Mouse (Mus musculus) CD4-positive, CD25-positive, alpha-beta regulatory T cell, adult 4 months (primary cell): ENCODE data around the gene Polrmt. TPM values are rescaled to one million over a fixed set of nuclear protein-coding genes. Genes with fewer than 3 reads are reported as not detected.
"Not testable (repeated sequence)": the region's sequence is repeated elsewhere in the genome, so short reads cannot be mapped to it uniquely, and the experiment has no call there.

Experiments used
- ATAC-seq: one replicate; pipeline ENCODE4 v1.8.0; 2017
- polyA plus RNA-seq, 2 experiments: library from polyadenylated mRNA; unstranded; fragments of 100-300 nt; shearing (Covaris generic); gene quantifications; one replicate each; pipeline ENCODE4 v1.2.1; 2017

The Polrmt gene
- polyA plus RNA-seq, 2 experiments from 2014 or later = 18.0 to 23.4 TPM

DNA sequence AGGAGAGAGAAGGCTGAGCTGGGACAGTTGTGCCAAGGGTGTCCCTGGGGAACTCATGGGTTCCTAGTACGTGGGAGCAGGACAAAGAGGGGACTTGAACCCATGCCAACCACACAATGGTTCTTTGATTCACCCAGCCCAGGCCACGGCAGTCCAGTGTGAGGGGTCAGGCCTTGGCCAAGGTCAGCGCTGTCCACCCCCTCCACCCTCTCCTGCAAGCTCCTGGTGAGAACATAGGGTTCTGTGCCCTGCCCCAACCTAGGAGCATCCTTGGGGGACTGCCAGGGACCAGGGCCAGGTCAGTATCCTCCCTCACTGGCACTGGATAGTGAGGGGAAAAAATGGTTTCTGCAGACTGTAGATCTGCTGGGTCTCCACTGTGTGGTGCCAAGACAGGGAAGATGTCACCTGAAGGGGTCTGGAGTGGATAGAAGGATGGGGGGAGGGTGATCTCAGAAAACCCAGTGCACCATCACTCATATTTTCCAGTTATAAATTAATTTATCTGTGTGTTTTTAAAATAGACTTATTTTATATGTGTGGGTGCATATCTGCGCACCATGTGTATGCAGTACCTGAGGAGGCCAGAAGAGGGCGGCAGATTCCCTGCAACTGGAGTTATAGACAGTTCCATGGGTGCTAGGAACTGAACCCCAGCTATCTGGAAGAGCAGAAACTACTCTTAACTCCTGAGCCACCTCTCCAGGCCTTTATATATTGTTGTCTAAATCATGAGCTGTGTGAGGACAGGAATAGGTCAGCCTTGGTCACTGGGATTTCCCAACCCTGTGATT is 28.3 kb upstream of the Polrmt start:
- ATAC-seq = no peak

DNA sequence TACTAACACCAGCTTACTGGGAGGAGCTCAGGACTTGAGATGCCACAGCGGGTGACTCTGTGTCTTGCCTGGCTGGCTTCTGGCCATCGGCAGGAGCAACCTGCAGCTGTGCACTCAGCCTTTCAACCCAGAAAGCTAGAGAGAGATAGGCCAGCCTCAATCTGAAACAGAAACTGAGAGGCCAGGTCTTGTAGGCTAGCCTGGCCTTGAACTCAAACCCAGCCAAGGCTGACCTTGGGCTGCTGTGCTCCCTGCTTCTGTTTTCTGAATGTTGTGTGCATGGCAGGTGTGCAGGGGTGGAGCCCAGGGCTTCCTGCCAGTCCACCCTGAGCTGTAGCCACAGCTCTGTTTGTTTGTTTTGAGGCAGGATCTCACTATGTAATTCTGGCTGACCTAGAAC is 26.8 kb upstream of the Polrmt start:
- ATAC-seq = no peak

DNA sequence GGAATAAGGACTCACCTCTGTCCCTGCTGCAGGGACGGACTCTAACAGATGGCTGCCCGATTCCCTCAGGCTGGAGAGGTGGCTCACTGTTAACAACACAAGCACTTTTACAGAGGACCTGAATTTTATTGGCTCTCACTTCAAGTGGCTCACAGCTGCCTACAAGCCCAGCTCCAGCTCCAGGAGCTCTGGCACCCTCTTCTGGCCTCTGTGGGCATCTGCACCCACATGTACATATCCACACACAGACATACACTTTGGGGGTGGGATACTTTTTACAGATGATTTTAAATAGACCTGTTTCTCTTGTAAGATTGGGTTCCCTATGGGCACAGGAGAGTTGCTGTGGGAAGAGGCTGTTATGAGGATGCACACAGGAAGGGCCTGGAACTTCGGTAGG is 25.9 kb upstream of the Polrmt start:
- no peak for ATAC-seq

DNA sequence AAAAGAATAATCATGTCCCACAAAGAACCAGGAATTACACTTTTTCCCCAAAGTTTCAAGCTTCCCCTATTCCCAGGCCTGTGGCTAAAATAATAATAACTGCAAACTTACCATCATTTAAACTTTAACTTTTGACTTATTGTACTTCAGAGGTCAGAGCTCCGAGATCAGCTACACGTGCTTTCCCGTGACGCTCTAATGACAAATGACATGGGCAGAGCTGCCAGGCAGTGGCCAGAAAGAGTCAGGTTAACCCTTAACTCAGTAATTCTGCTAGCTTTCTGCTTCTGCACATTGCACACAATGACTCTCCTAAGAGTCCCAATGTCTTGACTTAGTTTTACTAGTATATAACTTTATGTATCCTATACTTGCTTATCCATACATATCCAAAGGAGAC is 22.9 kb upstream of the Polrmt start:
- no peak for ATAC-seq

DNA sequence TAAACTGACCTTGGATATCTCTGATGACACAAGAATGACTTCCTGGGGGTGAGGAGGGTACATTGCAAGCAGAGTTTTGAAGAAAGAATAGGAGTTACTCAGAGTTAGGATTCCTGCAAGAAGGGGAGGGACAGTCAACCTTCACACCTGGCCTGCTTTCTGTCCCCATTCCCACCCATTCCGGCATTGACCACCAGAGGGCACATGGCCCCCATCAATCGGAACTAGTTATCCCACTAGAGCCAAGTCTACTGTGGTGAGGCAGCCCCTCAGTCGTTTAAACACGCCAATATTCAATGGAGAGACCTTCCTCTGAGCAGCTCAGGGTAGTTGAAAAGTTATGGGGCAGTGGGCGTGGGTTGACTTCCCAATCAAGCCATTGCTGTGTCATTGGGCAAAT is 22.0 kb upstream of the Polrmt start:
- ATAC-seq = no peak

DNA sequence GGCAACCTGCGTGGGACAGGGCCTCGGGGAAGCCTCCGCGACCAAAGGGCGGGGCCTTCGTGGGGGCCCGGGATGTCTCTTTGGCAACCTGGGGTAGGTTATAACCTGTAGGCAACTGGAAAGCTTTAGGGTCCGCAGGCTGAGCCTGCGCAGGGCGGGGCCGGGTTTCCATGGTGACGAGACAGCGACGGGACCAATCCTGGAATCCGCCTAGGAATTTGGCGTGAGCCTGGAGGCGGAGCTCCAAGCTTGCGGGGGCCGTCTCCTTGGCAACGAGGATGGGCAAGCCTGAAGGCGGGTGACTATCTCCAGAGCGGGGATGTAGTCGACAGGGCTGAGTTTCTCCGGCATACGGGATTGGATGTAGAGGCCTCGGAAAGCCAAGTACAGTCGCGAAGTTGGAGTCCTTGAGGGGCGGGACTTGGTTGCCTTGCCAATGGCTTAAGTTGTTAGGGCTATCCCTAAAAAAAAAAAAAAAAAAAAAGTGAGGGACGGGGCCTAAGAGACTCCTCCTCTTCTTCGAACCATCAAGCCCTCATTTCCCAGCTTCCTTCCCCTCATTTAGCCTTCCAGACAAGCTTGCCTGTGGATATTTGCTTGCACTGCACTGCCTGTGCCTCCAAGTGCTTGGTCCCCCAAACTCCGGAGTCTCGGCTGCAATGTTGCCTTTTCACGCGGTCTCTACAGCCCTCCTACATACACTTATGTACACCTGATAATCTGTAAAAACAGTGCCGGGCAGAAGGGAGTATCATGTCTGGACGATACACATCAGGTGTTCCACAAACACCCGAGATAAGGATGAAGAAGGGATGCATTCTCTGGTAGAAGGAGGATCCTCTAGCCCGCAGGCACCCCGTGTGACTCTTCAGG is 21.2 kb upstream of the Polrmt start:
- ATAC-seq = peak; percentile 33

DNA sequence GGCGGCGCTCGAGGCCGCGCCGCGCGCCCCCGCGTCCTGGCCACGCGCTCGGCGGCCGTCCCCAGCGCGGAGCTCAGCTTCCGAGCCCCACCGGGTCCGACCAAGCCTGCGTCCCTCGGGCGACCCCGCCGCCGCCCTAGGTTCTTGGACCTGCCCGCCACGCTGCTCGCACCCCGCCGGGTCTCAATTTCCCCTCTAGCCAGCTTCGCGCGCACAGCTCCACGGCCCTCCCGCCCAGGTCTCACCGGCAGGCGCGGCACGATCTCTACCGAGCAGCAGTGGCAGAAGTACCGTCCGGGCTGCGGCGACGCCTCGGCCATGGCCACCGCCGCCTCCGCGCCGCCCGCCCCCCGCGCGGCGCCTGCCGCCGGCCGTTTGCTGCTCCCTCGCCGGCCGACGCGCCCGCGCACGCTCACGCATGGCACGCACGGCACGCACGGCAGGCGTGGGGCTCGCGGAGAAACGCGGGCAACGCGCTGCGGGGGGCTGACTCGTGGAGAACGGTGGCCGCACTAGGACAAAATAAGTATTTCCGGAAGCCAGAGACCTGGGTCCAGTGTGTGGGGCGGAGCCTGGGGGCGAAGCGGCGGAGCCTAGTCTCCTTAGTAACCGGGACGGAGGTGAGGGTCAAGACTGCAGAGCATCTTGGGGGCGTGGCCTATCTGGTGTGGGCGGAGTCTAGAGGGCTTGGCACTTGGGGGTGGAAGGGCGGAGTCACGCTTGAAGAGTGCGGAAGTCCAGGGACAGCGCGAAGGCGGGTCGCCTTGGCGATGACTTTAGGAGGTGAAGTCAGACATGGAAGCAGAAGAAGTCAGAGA is 20.3 kb upstream of the Polrmt start, which contains the start of gene Rnf126:
TSS of gene Rnf126 (minus strand) at position 445 of the 818 bp plus-strand sequence.
- ATAC-seq = peak; percentile 91

DNA sequence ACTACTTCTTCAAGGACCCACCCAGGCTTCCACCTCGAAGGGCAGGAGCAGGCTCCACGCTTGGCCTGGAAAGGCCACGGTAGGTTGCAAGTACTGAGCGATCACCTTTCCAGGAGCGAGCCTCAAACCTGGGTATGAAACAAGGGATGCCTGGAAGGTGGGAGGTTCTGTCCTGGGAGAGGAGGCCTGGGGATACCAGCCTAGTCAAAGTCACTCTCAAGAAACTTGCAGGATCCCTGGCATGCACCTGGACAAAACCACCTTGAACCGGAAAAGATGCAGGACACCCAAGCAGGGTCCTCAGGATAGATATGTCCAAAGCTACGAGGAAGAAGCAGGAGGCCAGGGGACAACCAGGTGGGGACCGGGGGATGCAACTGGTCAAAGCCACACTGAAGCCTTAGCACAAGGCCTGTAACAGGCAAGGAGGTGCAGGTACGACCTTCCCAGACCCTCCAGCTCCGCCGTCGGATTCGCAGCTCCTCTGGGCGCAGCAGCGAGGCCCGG is 19.7 kb upstream of the Polrmt start:
- no peak for ATAC-seq

DNA sequence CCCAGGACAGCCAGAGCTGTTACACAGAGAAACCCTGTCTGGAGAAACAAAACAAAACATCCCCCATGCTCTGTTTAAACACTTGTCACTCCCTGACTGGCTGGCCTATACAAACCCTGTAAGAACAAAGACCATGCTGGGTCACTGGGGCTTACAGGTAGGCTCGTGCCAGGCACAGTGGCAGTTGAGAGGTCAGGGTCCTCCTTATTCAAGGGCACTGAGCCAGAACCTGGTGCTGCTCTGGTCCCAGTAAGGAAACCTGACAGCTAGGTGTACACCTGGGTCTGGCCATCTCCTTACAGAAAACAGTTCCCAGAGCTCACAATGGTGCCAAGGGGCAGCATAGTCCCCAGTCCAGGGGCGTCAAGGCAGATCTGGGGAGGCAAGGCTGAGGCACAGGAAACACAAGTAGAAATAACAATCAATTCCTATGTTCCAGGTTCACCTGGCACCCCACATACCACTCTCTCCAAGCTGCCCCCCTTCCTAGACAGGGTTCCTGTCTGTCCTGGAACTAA is 18.9 kb upstream of the Polrmt start:
- no peak for ATAC-seq

DNA sequence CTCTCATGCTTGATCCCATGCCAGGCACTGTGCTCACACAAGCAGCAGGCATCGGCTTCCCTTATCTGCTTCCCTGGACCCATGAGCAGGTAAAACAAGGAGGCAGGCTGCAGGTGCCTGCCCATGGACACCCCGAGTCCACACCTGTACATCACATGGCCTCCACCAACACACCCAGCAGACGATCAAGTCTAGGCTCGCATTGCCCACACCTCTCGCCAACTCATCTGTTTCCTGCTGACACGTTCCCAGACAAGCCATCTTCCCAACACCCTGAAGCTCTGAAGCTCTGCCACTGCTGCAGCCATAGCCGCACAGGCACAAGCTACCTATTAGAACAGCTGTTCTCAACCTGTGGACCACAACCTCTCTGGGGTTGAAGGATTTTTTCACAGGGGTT is 17.9 kb upstream of the Polrmt start:
- ATAC-seq = no peak

DNA sequence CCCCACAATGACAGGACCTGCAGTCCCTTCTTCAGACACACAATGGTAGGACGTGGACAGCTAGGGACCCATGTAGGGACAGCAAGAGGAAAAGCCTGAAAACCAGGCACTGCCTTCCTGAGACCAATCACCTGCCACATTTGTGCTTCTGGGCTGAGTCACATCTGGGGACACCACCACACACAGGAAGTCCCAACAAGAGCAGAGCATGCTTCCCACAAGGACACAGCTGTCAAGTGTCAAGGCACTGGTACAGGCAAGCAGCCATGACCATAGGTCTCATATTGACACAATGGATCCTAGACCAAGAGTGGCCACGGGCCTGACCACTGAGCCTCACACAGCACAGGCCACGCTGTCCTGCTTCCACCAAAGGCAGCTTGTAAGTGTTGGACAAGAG is 16.5 kb upstream of the Polrmt start:
- no peak for ATAC-seq

DNA sequence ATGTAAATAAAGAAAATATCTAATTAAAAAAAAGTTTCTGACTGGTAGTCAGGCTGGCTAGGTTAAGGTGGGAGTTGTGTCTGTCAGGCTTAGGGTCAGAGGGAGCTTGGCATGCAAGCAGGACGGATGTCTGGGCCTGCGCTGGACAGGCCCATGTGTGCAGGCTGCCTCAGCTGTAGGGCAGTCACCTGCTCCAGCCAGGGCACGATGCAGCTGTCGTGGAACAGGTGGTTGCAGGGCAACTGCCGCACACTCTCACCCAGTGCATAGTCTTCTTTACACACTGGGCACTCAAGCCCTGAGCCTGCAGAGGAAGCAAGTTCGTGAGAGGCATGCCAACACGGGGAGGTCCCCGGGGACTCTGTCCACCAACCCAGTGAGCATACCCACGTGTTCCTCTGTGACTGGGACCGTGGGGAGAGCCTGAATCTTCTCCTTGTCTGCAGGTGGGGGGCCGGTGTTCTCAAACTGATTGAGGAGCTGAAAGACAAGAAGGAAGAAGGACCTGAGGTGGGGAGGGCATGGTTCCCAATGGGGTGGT is 14.3 kb upstream of the Polrmt start:
- ATAC-seq = no peak

DNA sequence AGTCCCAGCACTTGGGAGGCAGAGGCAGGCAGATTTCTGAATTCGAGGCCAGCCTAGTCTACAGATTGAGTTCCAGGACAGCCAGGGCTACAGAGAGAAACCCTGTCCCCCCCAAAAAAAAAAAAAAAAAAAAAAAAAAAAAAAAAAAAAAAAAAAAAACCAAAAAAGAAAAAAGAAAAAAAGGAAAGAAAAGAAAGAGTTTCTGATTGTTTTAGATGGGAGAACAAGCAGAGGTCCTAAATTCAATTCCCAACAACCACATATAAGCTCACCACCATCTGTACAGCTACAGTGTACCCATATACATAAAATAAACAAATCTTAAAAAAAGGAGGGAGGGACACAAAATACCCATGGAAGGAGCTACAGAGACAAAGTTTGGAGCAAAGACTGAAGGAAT is 13.3 kb upstream of the Polrmt start:
- ATAC-seq = not testable (repeated sequence)

DNA sequence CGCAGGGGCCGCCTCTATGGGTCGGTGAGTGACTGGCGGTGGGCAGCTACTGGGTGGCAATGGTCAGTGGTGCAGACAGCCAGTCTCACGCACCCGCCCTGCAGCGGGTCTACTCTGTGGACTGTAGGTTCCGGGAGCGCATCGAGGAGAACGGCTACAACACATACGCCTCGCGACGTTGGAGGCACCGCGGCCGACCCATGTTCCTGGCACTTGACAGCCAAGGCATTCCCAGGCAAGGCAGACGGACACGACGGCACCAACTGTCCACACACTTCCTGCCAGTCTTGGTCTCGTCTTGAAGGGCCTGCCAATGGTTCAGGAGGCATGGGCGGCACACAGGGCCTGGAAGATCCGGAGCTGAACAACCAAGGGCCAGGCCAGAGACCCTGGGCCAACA is 10.3 kb upstream of the Polrmt start:
- ATAC-seq = no peak

DNA sequence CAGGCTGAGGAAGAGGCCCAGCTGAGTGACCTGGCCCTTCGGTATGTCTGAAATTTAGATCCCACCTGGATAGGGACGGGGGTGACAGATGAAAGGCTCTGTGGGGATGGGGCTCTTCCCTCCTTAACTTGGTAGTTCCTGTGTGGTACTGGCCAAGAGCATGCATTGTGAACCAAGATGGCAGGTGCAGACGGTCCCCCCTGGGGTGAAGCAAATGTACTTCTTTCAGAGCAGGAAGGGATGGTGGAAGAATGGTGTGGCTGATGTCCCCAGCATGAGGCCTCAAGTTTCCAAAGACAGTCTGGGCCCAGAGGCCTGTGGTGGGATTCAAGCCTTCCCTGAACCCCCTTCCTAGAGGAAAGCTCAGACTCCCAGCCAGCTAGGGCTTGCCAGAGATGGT is 9.5 kb upstream of the Polrmt start:
- no peak for ATAC-seq

DNA sequence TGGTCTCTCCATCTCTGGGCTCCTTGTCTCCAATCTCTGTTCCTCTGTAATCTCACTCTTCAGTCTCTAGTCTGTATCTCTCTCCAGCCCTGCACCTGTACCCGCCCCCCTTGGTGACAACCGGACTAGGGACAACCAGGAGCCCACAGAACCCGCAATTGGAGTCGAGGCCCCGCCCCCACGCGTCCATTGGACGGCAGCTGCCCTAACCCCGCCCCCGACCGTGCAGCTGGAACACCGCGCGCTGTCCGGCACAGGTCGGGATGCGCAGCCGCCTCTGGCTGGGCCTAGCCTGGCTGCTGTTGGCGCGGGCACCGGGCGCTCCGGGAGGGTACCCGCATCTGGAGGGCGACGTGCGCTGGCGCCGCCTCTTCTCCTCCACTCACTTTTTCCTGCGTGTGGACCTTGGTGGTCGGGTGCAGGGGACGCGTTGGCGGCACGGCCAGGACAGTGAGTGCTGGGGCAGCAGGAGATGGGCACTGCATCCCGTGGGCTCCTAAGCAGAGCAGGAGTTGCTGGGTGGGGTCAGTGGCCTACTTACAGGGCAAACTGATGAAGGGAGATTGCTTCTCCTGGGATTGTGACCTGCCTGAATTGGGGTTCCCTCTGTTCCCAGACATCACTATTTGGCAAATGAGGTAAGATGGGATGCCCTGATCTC is 8.6 kb upstream of the Polrmt start, which contains the start of gene Fgf22:
TSS of gene Fgf22 (plus strand) at position 221 of the 661 bp plus-strand sequence.
- ATAC-seq = no peak

DNA sequence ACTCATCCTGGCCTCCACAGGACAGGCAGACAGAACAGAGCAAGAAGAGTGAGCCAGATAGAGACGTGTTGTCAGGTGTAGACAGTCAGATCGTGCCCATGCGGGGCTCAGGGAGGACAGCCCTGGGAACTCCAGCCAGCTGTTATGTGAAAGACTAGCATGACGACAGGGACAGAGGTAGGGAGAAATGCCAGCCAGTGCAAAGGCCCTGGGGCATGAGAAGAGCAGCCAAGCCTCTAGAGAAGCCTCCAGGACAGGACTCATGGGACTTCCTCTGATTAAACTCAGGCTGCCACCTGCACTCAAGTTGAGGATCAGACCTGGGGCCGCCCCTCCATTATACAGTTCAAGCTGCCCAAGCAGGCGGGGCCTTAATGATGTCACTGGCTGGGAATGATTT is 2.1 kb upstream of the Polrmt start:
- ATAC-seq = no peak

DNA sequence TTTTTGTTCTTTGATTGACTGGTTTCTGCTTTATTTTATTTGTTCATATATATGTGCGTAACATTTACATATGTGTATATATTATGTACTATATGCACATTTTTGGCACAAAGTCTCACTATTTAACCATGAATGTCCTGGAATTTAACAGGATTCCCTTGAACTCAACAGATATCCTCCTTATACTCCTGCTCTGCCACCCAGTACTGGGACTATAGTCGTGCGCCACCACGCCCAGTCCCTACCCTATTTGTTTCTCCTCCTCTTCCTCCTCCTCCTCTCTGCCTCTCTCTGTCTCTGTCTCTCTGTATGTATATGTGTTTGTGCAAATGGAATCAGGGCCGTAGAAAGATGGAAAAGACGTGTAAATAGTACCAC is 382 bp upstream of the Polrmt start:
- ATAC-seq = peak; percentile 7

DNA sequence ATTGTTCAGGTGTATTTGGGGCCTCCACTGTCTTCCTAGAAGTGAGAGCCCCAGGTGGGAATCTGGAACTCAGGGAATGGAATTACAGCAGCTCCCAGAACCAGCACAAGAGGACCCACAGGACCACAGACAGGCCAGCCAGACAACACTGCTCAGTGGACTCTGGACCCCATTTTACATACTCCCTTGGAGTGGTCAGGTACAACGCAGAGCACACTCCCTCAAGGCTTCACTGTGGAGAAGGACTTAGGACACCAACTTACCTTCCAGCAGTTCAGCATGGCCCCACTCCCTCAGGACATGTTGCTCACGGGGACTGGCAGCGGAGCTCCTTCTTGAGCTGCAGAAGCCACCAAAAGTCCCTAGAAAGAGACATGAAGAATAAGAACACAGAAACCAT is 970 bp downstream of the Polrmt start:
- ATAC-seq = no peak

DNA sequence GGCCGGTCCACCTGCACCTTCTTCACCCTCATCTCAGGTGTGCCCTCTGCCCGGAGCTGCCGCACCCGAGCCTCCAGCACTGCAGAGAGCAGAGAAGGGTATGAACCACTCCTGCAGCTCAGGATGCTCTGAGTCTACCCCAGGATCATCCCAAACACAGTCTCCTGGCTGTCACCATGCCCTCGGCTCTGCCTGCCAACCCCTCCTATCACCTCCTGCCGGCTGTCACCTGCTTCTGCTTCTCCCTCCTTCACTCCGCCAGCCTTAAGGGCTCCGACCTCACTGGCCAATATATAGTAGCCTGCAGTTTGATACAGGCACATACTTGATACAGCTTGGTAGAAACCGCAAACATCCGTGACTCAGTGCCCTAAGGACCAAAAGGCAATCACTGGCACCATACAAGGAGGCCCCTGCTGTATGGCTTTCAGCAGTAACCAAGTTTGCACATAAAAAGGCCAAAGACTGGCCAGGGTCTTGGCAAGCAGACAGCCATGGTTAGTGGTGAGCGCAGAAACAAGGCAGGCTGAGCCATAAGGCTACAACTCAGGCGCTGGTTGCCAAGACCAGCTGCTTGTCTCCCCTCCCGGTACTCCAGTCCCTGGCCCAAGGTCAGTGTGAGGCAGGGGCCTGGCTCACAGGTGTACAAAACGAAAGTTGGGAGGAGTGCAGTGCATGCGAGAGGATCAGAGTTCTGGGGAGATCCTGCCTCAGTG is 2.6 kb downstream of the Polrmt start:
- ATAC-seq = no peak

DNA sequence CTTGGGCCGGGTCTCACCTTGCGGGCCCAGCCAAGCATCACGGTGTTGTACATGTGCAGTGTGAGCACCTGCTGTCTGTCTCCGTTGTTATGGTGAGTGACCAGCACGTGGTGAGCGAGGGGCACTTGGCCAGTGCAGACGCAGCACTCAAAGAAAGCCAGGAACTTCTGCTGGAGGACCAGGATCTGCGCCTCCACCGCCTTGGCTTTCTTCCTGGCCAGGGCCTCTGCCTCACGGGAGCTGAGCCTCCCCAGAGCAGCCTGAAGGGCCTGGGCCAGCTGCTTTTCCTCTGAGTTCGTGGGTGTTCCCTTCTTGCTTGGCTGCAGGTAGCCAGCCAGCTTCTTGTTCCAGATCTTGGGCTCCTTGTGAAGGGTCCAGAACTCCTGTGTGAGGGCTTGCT is 3.2 kb downstream of the Polrmt start:
- no peak for ATAC-seq
